Mouse (Mus musculus) adrenal gland, adult 18-20 months (tissue): ENCODE results near the gene Gpr165. TPM values are rescaled to one million over a fixed set of nuclear protein-coding genes. Genes with fewer than 3 reads are reported as not detected.

Experiments
- DNase-seq, 2 experiments: peaks; one replicate each; pipeline ENCODE4 v3.0.0; 2021 to 2022; ENCODE audit warnings: low spot score in 2 of 2
- long read RNA-seq, 2 experiments: library from polyadenylated mRNA; stranded (forward); transcript quantifications; one replicate each; pipeline ENCODE4 v2.0.0; 2021
- total RNA-seq, 2 experiments: library from RNA; stranded (reverse); gene quantifications; 1 replicate in 1 of 2; 2 replicates in 1 of 2; pipeline ENCODE4 v1.2.3; 2021

The Gpr165 gene
- total RNA-seq = under 1 TPM; 0.63 to 0.74 TPM
- long read RNA-seq, experiment 1 = 0 reads
- long read RNA-seq, experiment 2 = 0 reads

DNA sequence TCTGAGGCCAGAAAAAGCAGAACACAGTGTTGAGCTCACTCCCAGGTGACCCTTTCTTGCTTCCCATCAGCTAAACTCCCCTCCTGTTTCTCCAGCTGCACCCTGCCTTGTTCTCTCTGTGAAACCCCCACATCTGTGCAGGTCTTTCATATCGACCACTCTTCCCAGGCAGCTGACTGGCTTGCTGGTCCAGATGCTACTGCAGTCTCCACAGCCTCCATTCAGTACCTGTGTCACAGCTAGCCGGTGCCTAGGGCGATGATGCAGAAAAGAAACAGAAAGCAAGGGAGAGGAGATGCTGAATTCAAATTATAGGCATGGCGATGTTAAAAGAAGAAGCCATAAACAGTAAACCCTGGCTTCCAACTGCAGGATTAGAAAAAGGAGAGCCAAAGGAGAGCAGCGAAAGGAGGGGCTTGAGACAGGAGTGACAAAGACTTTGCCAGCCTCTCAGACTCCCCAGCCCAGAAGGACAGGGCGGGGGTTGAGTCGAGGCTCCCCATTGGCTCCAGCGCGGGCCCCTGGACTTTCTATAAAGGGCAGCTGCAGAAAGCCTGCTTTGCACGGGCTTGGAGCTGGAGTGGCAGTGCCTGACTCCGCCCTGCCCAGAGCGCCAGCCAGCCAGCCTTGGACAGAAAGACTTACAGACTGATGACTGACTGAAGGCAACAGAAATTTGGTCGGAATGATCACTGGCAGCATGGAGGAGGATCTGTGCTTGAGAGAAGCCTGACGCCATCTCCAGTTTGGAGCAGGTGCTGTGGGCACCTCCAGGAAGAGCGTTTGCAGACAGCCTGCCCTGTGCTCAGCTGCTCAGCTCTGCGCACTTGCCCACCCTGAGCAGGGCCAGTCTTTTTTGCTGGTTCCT lies at the start of gene Gpr165:
Gpr165 (plus strand) TSS at position 535 of the 868 bp plus-strand sequence.
- DNase-seq = peak in 1 of 2 experiments; percentile 5

DNA sequence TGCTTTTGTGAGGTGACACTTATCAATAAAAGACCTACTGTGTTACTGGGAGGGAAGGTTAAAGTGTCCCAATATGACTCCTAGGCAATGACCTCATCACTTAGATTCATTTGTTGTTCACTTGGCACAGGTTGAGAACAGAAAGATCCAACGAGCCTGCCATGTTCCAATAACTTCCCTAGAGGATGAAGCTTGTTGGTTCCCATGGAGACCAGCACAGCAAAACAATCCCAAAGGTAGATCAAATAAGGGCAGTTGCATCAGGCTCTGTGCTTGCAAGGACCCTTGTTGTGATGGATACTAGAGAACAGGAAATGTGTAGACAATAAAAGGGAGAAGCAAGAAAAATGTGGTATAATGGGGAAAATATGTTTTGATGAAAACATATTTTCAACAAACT lies 38.4 kb upstream of the Gpr165 start:
- DNase-seq = no peak
